Comparison of ENCODE assay signal across 26 mouse cellular contexts in genomic region chrX:129709656-129710055, GRCm38 (mm10). TPM values are rescaled to one million over a fixed set of nuclear protein-coding genes. Genes with fewer than 3 reads are reported as not detected.
A peak's percentile ranks its signal among the peaks of the same experiment; 100 is the strongest.
DNase-seq lines count a peak whose midpoint lies in the region; ATAC-seq and TF ChIP-seq lines count a peak whose summit lies in the region.
"Had no signal": no experiment of that assay in that cellular context is flagged by ENCODE, and none has a peak within 500 bp of the region (broad histone marks: within the 10 kb centered on the region; RNA-seq: fewer than 3 reads in every experiment).

No protein-coding gene starts in this region.

- H3K36me3 ChIP-seq in liver, adult 2 months (ENCODE audit: control insufficient read depth, insufficient read depth, low read length): no peaks in the 10 kb centered on the region
- H3K36me3 ChIP-seq: heart, embryonic 13.5 days; hindbrain, embryonic 15.5 days; midbrain, embryonic 13.5 days; neural tube, embryonic 13.5 days had no signal

- TF ChIP-seq CTCF in liver, adult 2 months (IDR thresholded peaks at IDR 0.05; ENCODE audit: low read depth, low read length): no peak

- no peaks in the 10 kb centered on the region for H3K27me3 ChIP-seq in liver, adult 2 months (ENCODE audit: control insufficient read depth, insufficient read depth, low read length)
- H3K27me3 ChIP-seq: heart, embryonic 13.5 days; hindbrain, embryonic 15.5 days; midbrain, embryonic 13.5 days; neural tube, embryonic 13.5 days had no signal

- H3K4me1 ChIP-seq in liver, adult 2 months (ENCODE audit: control insufficient read depth, insufficient read depth, low read length): no peaks in the 10 kb centered on the region
- H3K4me1 ChIP-seq: heart, embryonic 13.5 days; hindbrain, embryonic 15.5 days; midbrain, embryonic 13.5 days; neural tube, embryonic 13.5 days had no signal

- no peak for TF ChIP-seq POLR2A in liver, adult 2 months (IDR thresholded peaks at IDR 0.05; ENCODE audit: extremely low read depth, insufficient read depth, low read length)

- H3K27ac ChIP-seq in liver, adult 2 months (replicated peaks; ENCODE audit: insufficient read depth, low read depth, low read length): no peak overlapping the region
- H3K27ac ChIP-seq: heart, embryonic 13.5 days; hindbrain, embryonic 15.5 days; liver, embryonic 14.5 days; macrophage; midbrain, embryonic 13.5 days; neural tube, embryonic 13.5 days had no signal

- peak; percentile 5 for DNase-seq in kidney, adult 11 months
- DNase-seq in kidney, postnatal 10 days: no peak
- DNase-seq in liver, adult 2 months (ENCODE audit: extremely low read depth, low read depth, low spot score): peak; percentile 50
- DNase-seq in liver: no peak
- peak; percentile 13 to 14 for DNase-seq in kidney, postnatal 36 days
- no peak for DNase-seq in layer of hippocampus, postnatal 36 days
- DNase-seq: cerebellum, adult 2 months; cerebellum, postnatal 14 days; forebrain, postnatal 0 days; gastrocnemius, postnatal 10 days; heart, postnatal 10 days; left cerebral cortex, postnatal 4 days; lung, adult 2 months; lung, postnatal 10 days; right cerebral cortex, postnatal 14 days; thymus, postnatal 4 days had no signal

- no peak for ATAC-seq in inflammation-experienced regulatory T-cells, adult 6 months
- ATAC-seq: activated CD4-positive, CD25-positive, alpha-beta regulatory T cell, adult 4 months; CD4-positive, CD25-positive, alpha-beta regulatory T cell, adult 4 months; forebrain, postnatal 0 days; midbrain, embryonic 13.5 days had no signal

- 7% methylated on average over 2 of the region's 2 CpGs for WGBS in liver, adult 2 months

- H3K79me2 ChIP-seq in liver, adult 2 months (ENCODE audit: control insufficient read depth, insufficient read depth, low read length): no peaks in the 10 kb centered on the region

- no peak overlapping the region for H3K4me3 ChIP-seq in liver, adult 2 months (ENCODE audit: insufficient read depth, low read depth, low read length)
- H3K4me3 ChIP-seq: erythroblast, embryonic 14.5 days; heart, embryonic 13.5 days; hindbrain, embryonic 15.5 days; midbrain, embryonic 13.5 days; neural tube, embryonic 13.5 days had no signal

- H3K9ac ChIP-seq in liver, adult 2 months (ENCODE audit: low read depth, low read length): no peak overlapping the region
- H3K9ac ChIP-seq: forebrain, postnatal 0 days; heart, embryonic 13.5 days; hindbrain, embryonic 15.5 days; liver, embryonic 14.5 days; midbrain, embryonic 13.5 days; neural tube, embryonic 13.5 days had no signal

RNA-seq across cellular contexts. Expression of gene Diaph2, which starts 39.9 kb away (rescaled TPM):
- 10.9 and 13.3 TPM in 2 replicates for total RNA-seq in liver, adult 2 months (2014; rRNA removed)
- 2.2 and 3.2 TPM in 2 replicates for polyA plus RNA-seq in liver, adult 2 months (2012; rRNA removed)
- total RNA-seq in layer of hippocampus, postnatal 36 days (2021): 10 to 100 TPM; 24.9 to 28.7 TPM
- polyA plus RNA-seq in inflammation-experienced regulatory T-cells, adult 6 months (2017; shearing (Covaris generic)): 1 to 10 TPM; 5.1 to 6.6 (median 5.1) TPM
- polyA plus RNA-seq: erythroblast, embryonic 14.5 days had no signal

Comparison
In these comparisons a context has a peak if more than half of its experiments do, and no peak if none do; other contexts are left out.
1. DNase-seq: peak in kidney, adult 11 months (single experiment), liver, adult 2 months (single experiment) and kidney, postnatal 36 days (2 of 2); none in kidney, postnatal 10 days (single experiment), liver (single experiment) and layer of hippocampus, postnatal 36 days (0 of 2).